15 mouse cellular contexts compared by ENCODE assay signal in genomic region chr10:61246288-61246687, GRCm38 (mm10). TPM values are rescaled to one million over a fixed set of nuclear protein-coding genes. Genes with fewer than 3 reads are reported as not detected.
DNase-seq lines count a peak whose midpoint lies in the region.
"Had no signal": no experiment of that assay in that cellular context is flagged by ENCODE, and none has a peak within 500 bp of the region (broad histone marks: within the 10 kb centered on the region; RNA-seq: fewer than 3 reads in every experiment).

No protein-coding gene starts in this region.

- intact Hi-C loops in left cerebral cortex, postnatal 36 days (cut with DNase I) = no loop called here

- peak; percentile 80 for DNase-seq in right cerebral cortex, adult 18-20 months
- no peak for DNase-seq in right cerebral cortex, postnatal 4 days
- DNase-seq in layer of hippocampus, postnatal 14 days (ENCODE audit: low spot score in 2 of 2) = peak; percentile 32 to 67
- DNase-seq in left cerebral cortex, postnatal 36 days (ENCODE audit: low spot score in 2 of 2) = peak; percentile 68 to 76
- no peak for DNase-seq in kidney, adult 11 months
- no peak for DNase-seq in cerebellum, adult 11 months
- DNase-seq in kidney, postnatal 25 days = no peak
- DNase-seq in spleen, postnatal 4 days (ENCODE audit: low spot score in 2 of 2) = no peak
- DNase-seq: cerebellum, adult 11-12 months; kidney, adult 18-20 months; lung, embryonic 14.5 days; midbrain, embryonic 14.5 days had no signal

RNA-seq across cellular contexts. Expression of gene Adamts14, which starts 26.9 kb away (rescaled TPM):
- 1 to 10 TPM; 1.6 to 1.7 TPM for total RNA-seq in layer of hippocampus, postnatal 14 days (2021)
- total RNA-seq in left cerebral cortex, postnatal 36 days (2021) = under 1 TPM; 0.20 to 0.41 TPM

RNA-seq across cellular contexts. Expression of gene Prf1, which starts 51.3 kb away (rescaled TPM):
- total RNA-seq in layer of hippocampus, postnatal 14 days (2021) = not detected
- not detected for total RNA-seq in left cerebral cortex, postnatal 36 days (2021)
- total RNA-seq: common myeloid progenitor, adult 5-6 weeks; gastrocnemius, adult 18-20 months; left cerebral cortex, postnatal 10 days had no signal

Comparison
In these comparisons a context has a peak if more than half of its experiments do, and no peak if none do; other contexts are left out.
1. DNase-seq: peak in right cerebral cortex, adult 18-20 months (single experiment), layer of hippocampus, postnatal 14 days (2 of 2) and left cerebral cortex, postnatal 36 days (2 of 2); none in right cerebral cortex, postnatal 4 days (single experiment), kidney, adult 11 months (single experiment), cerebellum, adult 11 months (single experiment), kidney, postnatal 25 days (0 of 2) and spleen, postnatal 4 days (0 of 2).